Mouse (Mus musculus) cerebellum, adult 2 months (tissue): Measurements from ENCODE around the gene Defb21. TPM values are rescaled to one million over a fixed set of nuclear protein-coding genes. Genes with fewer than 3 reads are reported as not detected.

Source experiments
- DNase-seq, 2 experiments: peaks; one replicate each; pipeline ENCODE4 v3.0.0; 2021
- H3K27ac ChIP-seq: fragments of 200-500 bp; 2 replicates; pipeline ENCODE4 v1.5.1; 2012; ENCODE audit warnings: low read length, control low read depth, inconsistent platforms; ENCODE audit not compliant: insufficient read depth
- H3K27me3 ChIP-seq: fragments of 200-500 bp; 2 replicates; pipeline ENCODE4 v1.6.1; 2012; ENCODE audit warnings: inconsistent platforms, mild to moderate bottlenecking, low read length, moderate library complexity; ENCODE audit not compliant: control insufficient read depth, insufficient read depth
- H3K4me1 ChIP-seq: fragments of 200-500 bp; 2 replicates; pipeline ENCODE4 v1.6.1; 2011; ENCODE audit warnings: low read length; ENCODE audit not compliant: control insufficient read depth, insufficient read depth
- H3K4me3 ChIP-seq: fragments of 200-500 bp; replicated peaks from 2 replicates; pipeline ENCODE3; 2011; ENCODE audit warnings: mild to moderate bottlenecking, low read depth, low read length, control low read depth; ENCODE audit not compliant: insufficient read depth
- CTCF ChIP-seq: fragments of 200-500 bp; IDR thresholded peaks from 2 replicates; pipeline ENCODE4 v1.5.1; 2011; ENCODE audit warnings: low read depth, mild to moderate bottlenecking, control low read depth, low read length, moderate library complexity, borderline replicate concordance; ENCODE audit not compliant: insufficient read depth
- POLR2A ChIP-seq: fragments of 200-500 bp; IDR thresholded peaks from 2 replicates; pipeline ENCODE4 v1.6.1; 2011; ENCODE audit warnings: low read length, control low read depth, borderline replicate concordance; ENCODE audit not compliant: insufficient read depth
- WGBS: fragments of 180-500 bp; shearing (Covaris S2); methylation state at CpG from one replicate; pipeline ENCODE4 v1.1.7; 2018; 5-methylcytosine and 5-hydroxymethylcytosine counted together
- polyA plus RNA-seq: library from polyadenylated mRNA; depleted of rRNA; stranded (reverse); fragments of >200 nt; gene quantifications from 2 replicates; pipeline ENCODE4 v1.2.3, GENCODE M21; 2012; rRNA removed

The Defb21 gene
- polyA plus RNA-seq, 1 experiment: not detected

DNA sequence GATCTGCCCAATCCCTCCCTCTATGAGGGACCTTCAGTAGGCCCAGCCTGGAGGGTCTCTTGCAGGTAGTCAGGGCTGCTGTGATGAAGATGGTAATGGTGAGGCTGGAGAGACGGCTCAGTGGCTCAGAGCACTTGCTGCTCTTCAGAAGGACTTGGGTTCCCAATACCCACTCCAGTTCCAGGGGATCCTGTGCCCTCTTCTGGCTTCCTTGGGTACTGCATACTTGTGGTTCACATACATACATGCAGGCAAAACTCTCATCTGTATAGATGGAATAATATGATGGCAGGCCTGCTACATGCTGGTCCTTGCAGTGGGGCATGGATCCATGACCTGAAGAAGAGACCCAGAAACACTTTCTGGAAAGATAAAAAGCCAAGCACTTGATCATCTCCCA is 36.2 kb downstream of the Defb21 start:
- Histone ChIP-seq H3K27ac (no peak overlapping the region), H3K4me3 (no peak overlapping the region), H3K27me3 (no peaks in the 10 kb centered on the region), H3K4me1 (no peaks in the 10 kb centered on the region)
- DNase-seq: no peak
- 89% methylated on average over 1 of the region's 1 CpGs for whole genome bisulfite sequencing
- TF ChIP-seq POLR2A: no peak
- TF ChIP-seq CTCF: no peak

DNA sequence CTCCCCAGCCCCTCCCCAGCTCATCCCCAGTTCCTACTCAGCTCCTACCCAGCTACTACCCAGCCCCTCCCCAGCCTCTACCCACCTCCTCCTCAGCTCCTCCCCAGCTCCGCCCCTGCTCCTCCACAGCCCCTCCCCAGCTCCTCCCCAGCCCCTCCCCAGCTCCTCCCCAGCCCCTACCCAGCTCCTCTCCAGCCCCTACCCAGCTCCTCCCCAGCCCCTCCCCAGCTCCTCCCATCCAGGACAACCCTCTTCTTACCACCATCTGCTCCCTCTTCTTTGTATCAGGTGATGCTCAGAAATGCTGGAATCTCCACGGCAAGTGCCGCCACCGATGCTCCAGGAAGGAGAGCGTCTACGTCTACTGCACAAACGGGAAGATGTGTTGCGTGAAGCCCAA is 39.6 kb downstream of the Defb21 start:
- Histone ChIP-seq H3K27me3 (no peaks in the 10 kb centered on the region), H3K4me1 (no peaks in the 10 kb centered on the region), H3K27ac (no peak overlapping the region), H3K4me3 (no peak overlapping the region)
- DNase-seq: no peak
- no peak for TF ChIP-seq CTCF
- TF ChIP-seq POLR2A: no peak
- 44% methylated on average over 8 of the region's 8 CpGs for WGBS

DNA sequence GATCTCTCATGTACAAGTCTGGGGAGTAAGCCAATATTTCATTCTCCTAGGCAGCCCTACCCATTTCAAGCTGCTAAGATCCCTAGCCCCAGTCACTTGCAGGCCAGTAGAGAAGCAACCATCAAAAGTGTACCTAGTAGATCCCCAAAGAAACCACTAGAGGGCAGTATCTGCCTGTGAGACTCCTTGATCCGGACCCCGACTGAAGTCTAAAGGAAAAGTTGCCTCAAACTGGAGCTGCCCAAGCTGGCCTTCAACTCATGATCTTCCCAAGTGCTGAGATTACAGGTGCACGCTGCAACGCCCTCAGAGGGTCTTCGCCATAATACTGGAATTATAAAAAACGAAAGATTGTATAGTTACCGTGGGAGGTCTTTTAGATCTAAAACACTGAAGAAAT is 43.0 kb downstream of the Defb21 start:
- TF ChIP-seq POLR2A (no peak), CTCF (peak; percentile 60)
- H3K4me3 ChIP-seq: no peak overlapping the region
- peak in 1 of 2 experiments; percentile 18 for DNase-seq
- H3K27ac ChIP-seq: no peak overlapping the region
- H3K27me3 ChIP-seq: no peaks in the 10 kb centered on the region
- 9% methylated on average over 7 of the region's 7 CpGs for WGBS
- H3K4me1 ChIP-seq: no peaks in the 10 kb centered on the region

DNA sequence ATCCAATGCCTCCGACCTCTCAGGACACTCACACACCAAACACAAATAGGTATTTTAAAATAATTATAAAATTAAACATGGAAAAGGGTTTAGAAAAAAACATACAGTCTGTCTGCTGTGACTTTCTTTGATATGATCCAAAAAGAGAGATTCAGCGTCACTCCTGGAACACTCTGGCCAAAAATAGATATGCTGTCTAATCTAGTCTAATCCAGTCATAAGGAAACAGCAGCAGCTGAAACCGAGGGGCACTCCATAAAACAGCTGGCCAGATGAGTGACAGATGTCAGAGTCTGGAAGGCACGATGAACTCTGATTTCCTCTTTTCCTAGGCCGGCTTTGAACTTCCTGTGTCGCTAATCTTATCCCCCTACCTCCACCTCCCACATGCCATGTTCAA is 43.9 kb downstream of the Defb21 start:
- DNase-seq: no peak
- Histone ChIP-seq H3K27ac (no peak overlapping the region), H3K4me3 (no peak overlapping the region), H3K4me1 (no peaks in the 10 kb centered on the region), H3K27me3 (no peaks in the 10 kb centered on the region)
- WGBS: 79% methylated on average over 6 of the region's 6 CpGs
- TF ChIP-seq POLR2A (no peak), CTCF (no peak)

DNA sequence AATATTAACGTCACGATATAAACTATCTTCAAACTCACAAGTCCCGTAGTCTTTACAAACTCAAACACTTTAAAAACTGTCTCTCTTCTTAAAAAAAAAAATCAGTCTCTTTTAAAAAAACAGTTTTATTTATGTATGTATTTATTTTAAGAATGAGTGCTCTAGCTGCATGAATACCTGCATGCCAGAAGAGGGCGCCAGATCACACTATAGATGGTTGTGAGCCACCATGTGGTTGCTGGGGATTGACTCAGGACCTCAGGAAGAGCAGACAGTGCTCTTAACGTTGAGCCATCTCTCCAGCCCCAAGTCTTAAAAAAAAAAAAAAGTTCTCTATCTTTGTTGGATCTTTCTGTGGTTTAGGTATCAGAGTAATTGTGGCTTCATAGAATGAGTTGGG is 44.8 kb downstream of the Defb21 start:
- TF ChIP-seq POLR2A (no peak), CTCF (peak; percentile 14; the same call in 1 of the 2 replicates)
- no peak overlapping the region for H3K27ac ChIP-seq
- H3K27me3 ChIP-seq: no peaks in the 10 kb centered on the region
- H3K4me1 ChIP-seq: no peaks in the 10 kb centered on the region
- no peak overlapping the region for H3K4me3 ChIP-seq
- 61% methylated on average over 5 of the region's 5 CpGs for WGBS
- DNase-seq: no peak

DNA sequence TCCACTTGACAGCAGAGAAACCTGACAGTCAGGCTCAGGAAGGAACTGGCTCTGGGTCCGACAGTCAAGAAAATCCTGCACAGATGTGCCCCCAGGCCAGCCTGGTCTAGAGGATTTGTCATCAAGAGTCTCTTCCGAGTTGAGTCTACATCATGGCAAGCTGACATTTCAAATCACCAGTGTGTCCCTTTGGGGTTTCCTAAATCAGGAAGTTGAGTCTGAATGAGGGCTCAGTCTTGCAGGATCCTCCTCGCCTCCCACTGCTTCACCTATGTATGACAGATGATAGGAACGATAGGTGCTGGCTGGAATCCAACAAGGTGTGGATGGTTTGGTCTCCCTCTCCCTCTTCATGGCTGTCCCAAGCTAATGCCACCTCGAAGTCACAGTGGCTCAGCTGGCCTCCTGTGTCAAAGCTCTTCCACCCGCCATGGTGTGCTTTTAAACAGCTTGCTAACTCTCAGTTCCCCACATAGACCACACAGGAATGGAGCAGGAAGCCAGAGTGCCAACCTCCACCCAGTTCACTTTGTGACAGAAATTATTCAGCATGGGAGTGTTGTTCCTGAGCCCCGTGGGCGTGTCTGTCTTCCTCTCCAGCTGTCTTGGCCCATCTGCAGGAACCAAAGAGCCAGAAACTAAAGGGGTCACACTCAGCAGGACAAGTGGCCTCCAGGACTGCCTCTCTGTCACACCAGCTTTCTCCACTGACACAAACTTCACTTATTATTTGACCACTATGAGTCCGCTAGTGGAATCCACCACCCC is 48.0 kb downstream of the Defb21 start:
- H3K4me3 ChIP-seq: no peak overlapping the region
- H3K27ac ChIP-seq: no peak overlapping the region
- WGBS: 47% methylated on average over 9 of the region's 9 CpGs
- TF ChIP-seq POLR2A (no peak), CTCF (no peak)
- DNase-seq: no peak
- no peaks in the 10 kb centered on the region for H3K4me1 ChIP-seq
- H3K27me3 ChIP-seq: no peaks in the 10 kb centered on the region

DNA sequence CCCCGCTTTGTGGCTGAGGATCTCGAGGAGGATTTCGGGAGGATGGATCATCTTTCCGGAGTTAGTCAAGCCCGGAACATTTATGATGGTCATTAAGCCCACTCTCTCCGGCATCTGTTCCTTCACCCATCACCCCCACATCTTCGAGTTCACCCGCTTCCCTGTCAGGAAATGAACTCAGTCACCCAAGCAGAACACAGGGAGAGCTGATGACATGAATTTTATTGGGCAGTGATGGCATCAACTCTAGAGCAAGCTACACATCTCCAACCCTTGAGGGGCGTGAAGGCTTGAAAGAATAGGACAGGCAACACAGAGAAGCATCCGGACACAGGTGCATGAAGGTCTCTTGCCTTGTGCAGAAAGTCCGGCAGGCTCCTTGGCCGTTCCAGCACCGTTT is 49.6 kb downstream of the Defb21 start:
- no peak for DNase-seq
- Histone ChIP-seq H3K4me3 (no peak overlapping the region), H3K4me1 (no peaks in the 10 kb centered on the region), H3K27ac (no peak overlapping the region), H3K27me3 (peaks cover 2% of the 10 kb centered on the region; the same call in 1 of the 2 replicates)
- WGBS: 86% methylated on average over 13 of the region's 13 CpGs
- TF ChIP-seq POLR2A: no peak
- no peak for TF ChIP-seq CTCF

DNA sequence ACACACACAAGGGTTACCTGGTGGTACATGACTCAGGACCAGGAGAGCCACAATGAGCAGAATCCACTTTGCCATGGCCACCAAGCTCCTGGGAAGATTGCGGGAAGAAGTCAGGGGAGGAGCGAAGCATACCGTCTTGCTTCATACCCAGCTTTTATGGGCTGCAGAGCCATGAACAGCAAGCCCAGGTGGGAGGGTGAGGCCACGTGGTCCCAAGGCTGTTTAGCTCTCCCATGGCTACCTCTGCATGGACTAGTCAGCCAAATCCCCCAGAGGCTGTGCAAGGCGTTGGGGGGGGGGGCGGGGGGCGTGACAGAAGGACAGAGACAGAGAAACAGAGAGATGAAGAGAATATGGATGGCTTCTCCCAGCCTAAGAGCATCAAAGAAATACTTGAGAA is 50.4 kb downstream of the Defb21 start, which contains the start of gene Defb25:
Defb25 (minus strand) TSS at position 101 of the 400 bp plus-strand sequence.
- no peak for DNase-seq
- H3K4me3 ChIP-seq: no peak within 1 kb of the TSS
- H3K4me1 ChIP-seq: no peaks in the 10 kb centered on the region
- TF ChIP-seq CTCF: no peak
- TF ChIP-seq POLR2A: no peak
- 86% methylated on average over 7 of the region's 7 CpGs for WGBS
- peaks cover 3% of the 10 kb centered on the region; the same call in 1 of the 2 replicates for H3K27me3 ChIP-seq
- no peak within 1 kb of the TSS for H3K27ac ChIP-seq

Other genes starting within 250 kb of the Defb21 start
- gene Rbck1, start 240.1 kb upstream of the Defb21 start, polyA plus RNA-seq: 205 and 208 TPM in 2 replicates
- gene Trib3, start 228.7 kb upstream of the Defb21 start, polyA plus RNA-seq: 1.1 TPM in 2 replicates
- gene Nrsn2, start 196.1 kb upstream of the Defb21 start, polyA plus RNA-seq: 124 and 142 TPM in 2 replicates
- 11.1 and 12.1 TPM in 2 replicates for gene Sox12, start 174.7 kb upstream of the Defb21 start, polyA plus RNA-seq
- 10.7 and 11.9 TPM in 2 replicates for gene Zcchc3, start 157.7 kb upstream of the Defb21 start, polyA plus RNA-seq
- 2.6 and 3.9 TPM in 2 replicates for gene 6820408C15Rik, start 157.2 kb upstream of the Defb21 start, polyA plus RNA-seq
- gene Defb23, start 108.1 kb upstream of the Defb21 start, polyA plus RNA-seq: not detected in 2 replicates
- 0.23 TPM in 1 of 2 replicates, not detected in the other for gene Defb20, start 95.7 kb upstream of the Defb21 start, polyA plus RNA-seq
- gene Defb22, start 82.6 kb upstream of the Defb21 start, polyA plus RNA-seq: not detected in 2 replicates
- gene Defb26, start 61.1 kb upstream of the Defb21 start, polyA plus RNA-seq: not detected in 2 replicates
- gene Defb28, start 54.5 kb upstream of the Defb21 start, polyA plus RNA-seq: not detected in 2 replicates
- not detected in 2 replicates for gene Defb29, start 32.6 kb upstream of the Defb21 start, polyA plus RNA-seq
- not detected in 2 replicates for gene Gm17416, start 3.4 kb upstream of the Defb21 start, polyA plus RNA-seq
- gene Defb19, start 7.6 kb downstream of the Defb21 start, polyA plus RNA-seq: not detected in 2 replicates
- gene Defb45, start 26.7 kb downstream of the Defb21 start, polyA plus RNA-seq: not detected in 2 replicates
- not detected in 2 replicates for gene Defb36, start 31.6 kb downstream of the Defb21 start, polyA plus RNA-seq
- gene Defb25, start 50.3 kb downstream of the Defb21 start, polyA plus RNA-seq: not detected in 2 replicates
- gene Rem1, start 54.2 kb downstream of the Defb21 start, polyA plus RNA-seq: 0.76 and 0.90 TPM in 2 replicates
- 80.5 and 83.5 TPM in 2 replicates for gene H13, start 96.7 kb downstream of the Defb21 start, polyA plus RNA-seq
- 19.2 and 19.9 TPM in 2 replicates for gene Mcts2, start 114.3 kb downstream of the Defb21 start, polyA plus RNA-seq
- 63.8 and 68.7 TPM in 2 replicates for gene Id1, start 163.5 kb downstream of the Defb21 start, polyA plus RNA-seq
- gene Cox4i2, start 181.4 kb downstream of the Defb21 start, polyA plus RNA-seq: 9.2 and 9.7 TPM in 2 replicates